Mouse (Mus musculus) lung, adult 18-20 months (tissue): Measurements from ENCODE around the gene Tas1r2.

Source experiments
- DNase-seq, 2 experiments: peaks; one replicate each; pipeline ENCODE4 v3.0.0; 2022; ENCODE audit warnings: mixed read lengths in 2 of 2

The Tas1r2 gene

GRCm38 (mm10) chr4:139710467-139711334 is 57.4 kb downstream of the Tas1r2 start:
- no peak for DNase-seq

DNA sequence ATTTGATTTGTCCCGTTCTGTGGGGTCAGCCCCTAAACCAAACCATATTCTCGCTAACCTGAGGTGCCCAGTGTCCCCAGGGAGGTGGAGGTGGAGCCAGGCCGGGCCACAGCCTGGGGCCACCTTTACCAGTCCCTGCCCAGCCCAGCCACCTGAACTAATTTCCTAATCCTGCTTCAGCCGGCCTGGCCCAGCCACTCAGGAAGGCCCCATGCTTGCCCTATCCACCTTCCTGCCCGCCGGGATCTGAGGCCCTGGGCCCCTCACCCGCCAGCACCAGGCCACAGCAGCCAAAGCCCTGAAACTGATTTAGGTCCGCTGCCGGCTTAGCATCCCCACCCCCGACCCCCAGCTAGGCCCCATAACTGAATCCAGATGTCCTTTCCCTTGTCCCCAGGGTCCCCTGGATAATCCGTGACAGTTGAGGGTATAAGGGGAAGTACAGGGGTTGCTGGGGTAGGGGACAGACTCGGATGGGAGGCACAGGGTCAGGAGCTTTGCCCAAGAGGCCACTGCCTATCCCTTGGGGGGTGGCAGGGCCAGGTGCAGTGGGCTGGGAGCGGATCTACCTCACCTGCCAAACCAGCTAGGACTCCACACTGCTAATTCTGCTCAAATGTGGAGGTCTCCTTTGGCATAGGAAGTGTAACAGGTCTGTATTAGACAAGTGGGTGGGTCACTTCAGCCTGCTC is 62.0 kb downstream of the Tas1r2 start:
- DNase-seq: no peak

DNA sequence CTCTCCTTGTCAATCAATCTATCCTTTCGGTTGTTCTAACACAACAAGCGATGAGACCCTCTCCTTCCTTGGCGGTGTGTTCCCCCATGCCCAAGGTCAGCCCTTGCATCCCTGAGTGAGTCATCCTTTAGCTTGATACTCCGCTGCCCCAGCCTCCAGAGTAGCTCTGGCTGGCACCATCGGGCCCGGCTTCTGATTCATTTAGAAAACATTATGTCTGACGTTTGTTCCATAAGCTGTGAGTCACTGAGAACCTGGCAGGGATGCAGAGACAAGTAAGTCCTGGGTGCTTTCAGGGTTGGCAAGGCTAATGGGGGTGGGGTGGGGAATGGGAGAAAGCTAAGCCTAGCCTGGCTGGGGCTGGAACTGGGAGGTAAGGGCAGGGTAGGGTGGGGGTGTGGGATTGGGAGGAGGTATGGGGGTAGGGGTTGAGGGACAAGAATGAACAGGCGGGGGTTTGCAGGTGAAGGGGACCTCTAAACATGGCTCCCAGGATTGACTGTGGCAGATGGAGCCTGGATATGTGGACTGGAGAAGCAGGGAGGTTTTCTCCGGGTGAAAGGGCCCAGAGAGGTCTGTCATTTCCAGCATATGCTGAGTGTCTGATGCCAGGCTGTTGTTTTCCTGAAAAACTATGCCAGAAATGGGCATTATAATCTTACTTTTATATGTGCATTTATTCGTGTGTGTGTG is 63.3 kb downstream of the Tas1r2 start:
- DNase-seq: no peak

- no peak for DNase-seq
Observed at GRCm38 (mm10) chr4:139718978-139719377, 65.6 kb downstream of the Tas1r2 start.
